Mouse (Mus musculus) ES-Bruce4 (cell line): Measurements from ENCODE around the gene Tenm2.

Experiments used
- CTCF ChIP-seq: IDR thresholded peaks from one replicate; pipeline ENCODE4 v1.8.1; 2011; ENCODE audit warnings: low read depth, low read length
- EP300 ChIP-seq: IDR thresholded peaks from 2 replicates; pipeline ENCODE4 v1.6.1; 2011; ENCODE audit warnings: low read depth, low read length; ENCODE audit not compliant: insufficient read depth
- POLR2A ChIP-seq: IDR thresholded peaks from one replicate; pipeline ENCODE4 v1.8.1; 2011; ENCODE audit warnings: low read length; ENCODE audit not compliant: insufficient read depth

GRCm38 (mm10) chr11:36893061-36893460, 342.7 kb downstream of the Tenm2 start:
- TF ChIP-seq CTCF (no peak), POLR2A (no peak), EP300 (no peak)
